Mouse (Mus musculus) heart, adult 2 months (tissue): ENCODE measurements around the gene Bmper. TPM values are rescaled to one million over a fixed set of nuclear protein-coding genes. Genes with fewer than 3 reads are reported as not detected.

Source experiments
- DNase-seq, 2 experiments: peaks; one replicate each; pipeline ENCODE4 v3.0.0; 2021
- H3K27ac ChIP-seq: fragments of 200-600 bp; 2 replicates; pipeline ENCODE4 v1.8.1; 2022
- H3K27me3 ChIP-seq: fragments of 200-500 bp; 2 replicates; pipeline ENCODE4 v1.6.1; 2012; ENCODE audit warnings: mild to moderate bottlenecking, low read length, inconsistent platforms, mixed read lengths; ENCODE audit not compliant: control insufficient read depth, insufficient read depth
- H3K36me3 ChIP-seq: fragments of 200-500 bp; 2 replicates; pipeline ENCODE4 v1.6.1; 2012; ENCODE audit warnings: low read length, inconsistent platforms; ENCODE audit not compliant: control insufficient read depth, insufficient read depth
- H3K4me1 ChIP-seq: fragments of 200-500 bp; 2 replicates; pipeline ENCODE4 v1.6.1; 2011; ENCODE audit warnings: low read length; ENCODE audit not compliant: control insufficient read depth, insufficient read depth
- H3K4me3 ChIP-seq: fragments of 200-600 bp; 2 replicates; pipeline ENCODE4 v1.8.1; 2022
- H3K79me2 ChIP-seq: fragments of 200-500 bp; replicated peaks from 2 replicates; pipeline ENCODE4 v1.6.1; 2012; ENCODE audit warnings: mild to moderate bottlenecking, inconsistent platforms, low read length, moderate library complexity, mixed read lengths; ENCODE audit not compliant: control insufficient read depth, insufficient read depth
- H3K9ac ChIP-seq: fragments of 200-500 bp; 2 replicates; pipeline ENCODE4 v1.6.1; 2012; ENCODE audit warnings: low read depth, mild to moderate bottlenecking, control low read depth, inconsistent platforms, low read length, mixed read lengths
- CTCF ChIP-seq: fragments of 200-600 bp; IDR thresholded peaks from 2 replicates; pipeline ENCODE4 v1.8.1; 2022; ENCODE audit warnings: antibody characterized with exemption, mild to moderate bottlenecking, moderate library complexity
- EP300 ChIP-seq: fragments of 200-500 bp; IDR thresholded peaks from 2 replicates; pipeline ENCODE4 v1.6.1; 2011; ENCODE audit warnings: low read depth, low read length, control low read depth; ENCODE audit not compliant: insufficient read depth
- POLR2A ChIP-seq: fragments of 200-500 bp; IDR thresholded peaks from 2 replicates; pipeline ENCODE4 v1.6.1; 2011; ENCODE audit warnings: mild to moderate bottlenecking, low read depth, low read length, control low read depth; ENCODE audit not compliant: insufficient read depth
- WGBS: fragments of 180-500 bp; shearing (Covaris S2); methylation state at CpG from one replicate; pipeline ENCODE4 v1.1.7; 2018; 5-methylcytosine and 5-hydroxymethylcytosine counted together
- intact Hi-C: fragments of 180-260 bp; cut with DNase I; formaldehyde crosslinking; loops from one replicate; pipeline ENCODE4 v1.15.1; 2025
- polyA plus RNA-seq: library from polyadenylated mRNA; depleted of rRNA; stranded (reverse); fragments of >200 nt; gene quantifications from 2 replicates; pipeline ENCODE4 v1.2.3, GENCODE M21; 2012
- total RNA-seq, 2 experiments: library from RNA; stranded (reverse); gene quantifications; 2 replicates each; pipeline ENCODE4 v1.2.3; 2021

Bmper gene
- total and polyA plus RNA-seq, 3 experiments, result 1.9 to 4.3 (median 2.6) TPM

GRCm38 (mm10) chr9:23438662-23439061 lies 215.8 kb downstream of the Bmper start:
- H3K79me2 ChIP-seq, result no peaks in the 10 kb centered on the region
- no peak overlapping the region for H3K27ac ChIP-seq
- no peak for DNase-seq
- TF ChIP-seq CTCF (no peak), POLR2A (no peak), EP300 (no peak)
- WGBS, result 82% methylated on average over 9 of the region's 9 CpGs
- no peak overlapping the region for H3K4me3 ChIP-seq
- intact Hi-C loops, result no loop called here
- H3K9ac ChIP-seq, result no peak overlapping the region
- H3K36me3 ChIP-seq, result no peaks in the 10 kb centered on the region
- H3K27me3 ChIP-seq, result no peaks in the 10 kb centered on the region
- H3K4me1 ChIP-seq, result no peaks in the 10 kb centered on the region; the same call in 1 of the 2 replicates

- Histone ChIP-seq H3K79me2 (no peaks in the 10 kb centered on the region), H3K27ac (no peak overlapping the region), H3K4me1 (no peaks in the 10 kb centered on the region), H3K36me3 (no peaks in the 10 kb centered on the region), H3K27me3 (no peaks in the 10 kb centered on the region), H3K4me3 (no peak overlapping the region), H3K9ac (no peak overlapping the region)
- WGBS, result 49% methylated on average over 5 of the region's 5 CpGs
- intact Hi-C loops, result no loop called here
- TF ChIP-seq EP300 (no peak), POLR2A (no peak), CTCF (no peak)
- no peak for DNase-seq
Observed at GRCm38 (mm10) chr9:23442168-23442567, 219.3 kb downstream of the Bmper start.

- intact Hi-C loops, result no loop called here
- 93% methylated on average over 4 of the region's 4 CpGs for WGBS
- no peaks in the 10 kb centered on the region for H3K4me1 ChIP-seq
- no peak overlapping the region for H3K4me3 ChIP-seq
- no peak for DNase-seq
- H3K27ac ChIP-seq, result no peak overlapping the region
- no peak overlapping the region for H3K9ac ChIP-seq
- H3K36me3 ChIP-seq, result no peaks in the 10 kb centered on the region
- TF ChIP-seq CTCF (no peak), EP300 (no peak), POLR2A (no peak)
- H3K27me3 ChIP-seq, result no peaks in the 10 kb centered on the region
- no peaks in the 10 kb centered on the region for H3K79me2 ChIP-seq
Observed at GRCm38 (mm10) chr9:23444975-23445374, 222.1 kb downstream of the Bmper start.

GRCm38 (mm10) chr9:23447271-23447961 lies 224.5 kb downstream of the Bmper start:
- H3K9ac ChIP-seq, result no peak overlapping the region
- DNase-seq, result no peak
- no peaks in the 10 kb centered on the region for H3K36me3 ChIP-seq
- H3K4me1 ChIP-seq, result no peaks in the 10 kb centered on the region
- H3K27me3 ChIP-seq, result no peaks in the 10 kb centered on the region
- no peak overlapping the region for H3K27ac ChIP-seq
- TF ChIP-seq EP300, result no peak
- no peak for TF ChIP-seq CTCF
- no peak for TF ChIP-seq POLR2A
- intact Hi-C loops, result no loop called here
- H3K79me2 ChIP-seq, result no peaks in the 10 kb centered on the region
- WGBS, result 71% methylated on average over 7 of the region's 7 CpGs
- H3K4me3 ChIP-seq, result no peak overlapping the region

GRCm38 (mm10) chr9:23453309-23453708 lies 230.4 kb downstream of the Bmper start:
- H3K4me3 ChIP-seq, result no peak overlapping the region
- WGBS, result 35% methylated on average over 5 of the region's 5 CpGs
- H3K36me3 ChIP-seq, result no peaks in the 10 kb centered on the region
- H3K4me1 ChIP-seq, result no peaks in the 10 kb centered on the region
- no peaks in the 10 kb centered on the region for H3K27me3 ChIP-seq
- H3K9ac ChIP-seq, result no peak overlapping the region
- no peak for TF ChIP-seq EP300
- H3K79me2 ChIP-seq, result no peaks in the 10 kb centered on the region
- no peak overlapping the region for H3K27ac ChIP-seq
- DNase-seq, result no peak
- intact Hi-C loops, result no loop called here

GRCm38 (mm10) chr9:23457186-23457585 lies 234.3 kb downstream of the Bmper start:
- Histone ChIP-seq H3K36me3 (no peaks in the 10 kb centered on the region), H3K4me1 (no peaks in the 10 kb centered on the region), H3K9ac (no peak overlapping the region), H3K4me3 (no peak overlapping the region), H3K27ac (no peak overlapping the region), H3K27me3 (no peaks in the 10 kb centered on the region), H3K79me2 (no peaks in the 10 kb centered on the region)
- 79% methylated on average over 3 of the region's 3 CpGs for WGBS
- TF ChIP-seq CTCF, result no peak
- TF ChIP-seq POLR2A, result no peak
- TF ChIP-seq EP300, result no peak
- no peak for DNase-seq
- intact Hi-C loops, result no loop called here
